Mouse (Mus musculus) large intestine, adult 2 months (tissue): ENCODE measurements at regions not wholly inside any gene's neighbourhood (a gene's known extent, or its start where the extent isn't known, plus 50 kb on each side); places are given as distances from the start of the nearest gene placed in this dataset.

ENCODE experiments used
- DNase-seq: peaks from one replicate; pipeline ENCODE4 v3.0.0-alpha.2; 2012; ENCODE audit warnings: low read depth, low spot score
- WGBS: fragments of 180-500 bp; shearing (Covaris S2); methylation state at CpG from one replicate; pipeline ENCODE4 v1.1.7; 2018; 5-methylcytosine and 5-hydroxymethylcytosine counted together

- 14% methylated on average over 7 of the region's 7 CpGs for WGBS
- DNase-seq, result no peak
These were observed 177.3 kb downstream of the Rybp start for GRCm38 (mm10) chr6:100109979-100110378.

DNA sequence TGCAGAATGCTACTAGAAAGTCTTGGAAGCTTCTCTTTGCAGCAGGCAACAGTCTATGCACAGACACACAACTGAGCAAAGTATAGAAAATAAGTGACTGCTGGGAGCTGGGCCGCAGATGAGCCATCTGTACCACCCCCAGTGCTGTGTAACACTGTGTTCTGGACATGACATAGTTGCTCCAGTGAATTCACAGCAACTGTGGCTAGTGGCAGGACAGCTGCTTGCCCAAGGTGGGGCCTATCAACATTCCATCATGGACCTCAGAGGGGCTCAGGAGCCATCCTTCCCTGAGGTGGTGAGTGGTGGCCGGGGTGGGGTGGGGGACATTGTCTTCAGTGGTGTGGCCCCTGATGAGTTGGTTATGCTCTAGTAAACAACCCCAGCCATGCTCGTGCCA, 177.9 kb downstream of the Rybp start:
- DNase-seq, result no peak
- WGBS, result 69% methylated on average over 3 of the region's 3 CpGs

DNA sequence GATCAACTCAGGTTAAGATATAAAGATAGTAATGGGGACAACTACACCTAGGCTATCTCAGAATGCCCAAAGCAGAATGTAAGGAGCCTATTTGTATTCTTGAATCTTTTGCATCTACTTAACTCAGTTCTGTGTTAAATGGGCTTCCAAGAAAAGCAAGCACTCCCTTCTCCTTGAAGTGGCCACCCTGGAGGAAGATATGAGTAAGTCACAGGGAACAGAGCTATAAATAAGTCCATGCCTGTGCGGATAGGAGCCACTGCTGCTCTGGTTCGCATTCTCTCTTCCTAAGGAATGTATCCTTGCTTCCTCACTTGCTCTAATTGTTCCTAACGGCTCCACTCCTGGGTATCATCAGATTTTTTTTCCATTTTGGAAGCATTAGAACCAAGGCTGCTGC, 179.8 kb downstream of the Rybp start:
- WGBS, result 67% methylated on average over 3 of the region's 3 CpGs
- DNase-seq, result no peak

GRCm38 (mm10) chr6:100107066-100107465, 180.2 kb downstream of the Rybp start:
- WGBS, result 87% methylated on average over 5 of the region's 5 CpGs
- DNase-seq, result no peak

DNA sequence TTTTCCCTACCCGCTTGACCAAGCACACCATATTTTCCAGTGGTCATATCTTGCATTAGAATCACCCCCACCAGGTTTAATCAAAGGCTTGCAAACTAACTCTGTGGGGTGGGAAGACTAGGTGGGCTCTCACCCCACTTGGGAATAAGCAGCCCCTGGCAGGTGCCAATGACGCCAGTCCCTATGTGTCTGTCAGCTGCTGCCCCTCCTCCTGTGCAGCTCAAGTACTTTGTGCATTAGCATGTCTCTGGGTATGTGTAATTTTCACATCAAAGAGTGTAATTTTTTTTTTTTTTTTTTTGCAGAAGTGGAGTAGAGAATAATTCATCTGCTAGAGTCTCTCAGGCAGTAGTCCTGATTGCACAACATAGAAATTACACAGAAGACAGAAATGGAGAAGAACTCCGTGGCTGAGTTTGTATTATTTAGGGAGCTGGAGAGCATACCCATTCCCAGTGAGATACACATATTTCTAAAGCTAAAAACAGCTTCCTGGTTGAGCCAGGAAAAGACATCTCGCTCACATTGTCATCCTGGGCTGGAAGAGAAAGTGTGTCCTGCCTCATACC, 186.6 kb downstream of the Rybp start:
- 75% methylated on average over 4 of the region's 4 CpGs for WGBS
- DNase-seq, result no peak

- no peak for DNase-seq
- WGBS, result 39% methylated on average over 13 of the region's 13 CpGs
These were observed 190.7 kb downstream of the Rybp start for GRCm38 (mm10) chr6:100096393-100097125.

- WGBS, result 94% methylated on average over 6 of the region's 6 CpGs
These were observed 192.6 kb downstream of the Rybp start for GRCm38 (mm10) chr6:100094653-100095217.

GRCm38 (mm10) chr6:100092870-100093269, 194.4 kb downstream of the Rybp start:
- DNase-seq, result no peak
- 38% methylated on average over 8 of the region's 8 CpGs for WGBS

More at GRCm38 (mm10) chr6:100094653-100095217, 192.6 kb downstream of the Rybp start:
- DNase-seq, result no peak

DNA sequence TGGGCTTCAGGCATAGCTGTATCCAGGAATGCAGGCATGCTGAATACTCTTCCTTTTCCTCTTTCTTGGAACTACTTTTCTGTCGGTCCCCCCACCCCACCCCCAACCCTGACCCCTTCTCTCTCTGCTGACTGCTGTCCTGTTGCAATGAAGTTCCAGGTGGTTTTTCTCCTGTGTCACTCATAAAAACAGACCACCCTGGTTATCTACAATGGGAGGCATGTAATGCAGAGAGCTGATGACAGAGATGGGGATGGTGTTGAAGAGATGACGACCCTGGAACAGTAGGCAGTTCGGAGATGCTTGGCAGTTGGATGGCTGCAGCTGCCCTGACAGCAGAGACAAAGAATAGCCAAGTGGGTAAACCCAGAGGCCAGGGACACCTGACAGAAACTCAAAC, 195.5 kb downstream of the Rybp start:
- WGBS, result 76% methylated on average over 3 of the region's 3 CpGs

DNA sequence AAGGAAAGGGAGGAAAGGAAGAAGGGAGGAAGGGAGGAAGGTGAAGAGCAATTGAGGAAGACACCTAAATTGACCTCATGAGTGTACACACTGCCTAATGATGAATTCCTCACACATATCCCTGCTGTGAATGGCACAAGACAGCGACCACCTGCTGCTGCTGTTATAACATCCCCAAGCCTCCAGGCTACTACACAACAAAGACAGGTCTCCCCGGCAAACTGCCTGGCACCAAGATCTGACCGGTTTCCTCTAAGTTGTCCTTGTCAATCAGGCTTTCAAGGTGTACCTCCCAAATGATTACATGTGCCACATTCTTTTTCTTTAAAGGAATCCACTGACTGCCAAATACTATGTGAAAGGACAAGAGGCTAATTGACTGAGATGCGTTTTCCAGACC, 198.7 kb downstream of the Rybp start:
- 77% methylated on average over 4 of the region's 4 CpGs for WGBS
- no peak for DNase-seq

More for the DNA sequence above, 195.5 kb downstream of the Rybp start:
- DNase-seq, result no peak

- WGBS, result 82% methylated on average over 7 of the region's 7 CpGs
- no peak for DNase-seq
These were observed 200.5 kb downstream of the Rybp start for GRCm38 (mm10) chr6:100086807-100087206.

DNA sequence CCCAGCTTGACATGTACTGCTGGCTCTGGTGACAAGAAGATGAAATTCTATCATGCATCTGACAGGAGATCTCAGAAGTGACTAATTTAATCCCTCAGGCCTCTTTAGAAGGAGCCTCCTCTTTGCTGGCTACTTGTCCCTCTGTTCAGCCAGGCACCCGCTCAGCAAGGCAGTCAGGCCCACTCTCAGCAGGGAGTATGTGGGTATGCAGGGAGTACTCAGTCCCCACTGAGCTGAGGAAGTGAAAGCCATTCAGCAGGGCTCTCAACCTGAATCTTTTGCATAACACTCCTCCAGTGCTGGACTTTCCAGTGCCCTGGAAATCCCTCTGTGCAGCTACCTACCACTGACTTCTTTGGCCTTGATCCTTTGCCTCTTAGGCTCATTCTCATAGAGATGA, 201.3 kb downstream of the Rybp start:
- WGBS, result 88% methylated on average over 1 of the region's 1 CpGs
- DNase-seq, result no peak

DNA sequence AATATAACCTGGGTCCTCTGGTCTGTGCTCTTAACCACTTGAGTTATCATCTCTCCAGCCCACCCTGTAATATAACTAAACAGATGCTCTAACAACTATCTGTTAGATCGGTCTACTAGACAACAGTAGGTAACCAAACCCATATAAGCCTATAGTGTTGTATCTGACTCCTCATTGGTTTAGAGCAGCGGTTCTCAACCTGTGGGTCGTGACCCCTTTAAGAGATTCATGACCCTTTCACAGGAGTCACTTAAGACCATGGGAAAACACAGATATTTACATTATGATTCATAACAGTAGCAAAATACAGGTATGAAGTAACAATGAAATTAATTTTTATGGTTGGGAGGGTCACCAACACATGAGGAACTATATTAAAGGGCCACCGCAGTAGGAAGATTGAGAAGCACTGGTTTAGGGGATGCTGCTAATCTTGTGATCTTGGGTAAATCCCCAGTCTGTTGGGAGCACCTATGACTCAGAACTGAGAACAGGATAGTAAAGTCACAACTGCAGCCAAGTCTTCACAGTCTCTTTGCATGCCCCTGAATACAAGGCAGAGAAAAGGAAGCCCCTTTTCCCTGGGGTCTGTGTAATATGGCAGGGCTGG, 203.3 kb downstream of the Rybp start:
- 83% methylated on average over 4 of the region's 4 CpGs for WGBS

GRCm38 (mm10) chr6:100083127-100083526, 204.2 kb downstream of the Rybp start:
- 68% methylated on average over 5 of the region's 5 CpGs for WGBS
- DNase-seq, result no peak

More for the DNA sequence above, 203.3 kb downstream of the Rybp start:
- DNase-seq, result no peak

DNA sequence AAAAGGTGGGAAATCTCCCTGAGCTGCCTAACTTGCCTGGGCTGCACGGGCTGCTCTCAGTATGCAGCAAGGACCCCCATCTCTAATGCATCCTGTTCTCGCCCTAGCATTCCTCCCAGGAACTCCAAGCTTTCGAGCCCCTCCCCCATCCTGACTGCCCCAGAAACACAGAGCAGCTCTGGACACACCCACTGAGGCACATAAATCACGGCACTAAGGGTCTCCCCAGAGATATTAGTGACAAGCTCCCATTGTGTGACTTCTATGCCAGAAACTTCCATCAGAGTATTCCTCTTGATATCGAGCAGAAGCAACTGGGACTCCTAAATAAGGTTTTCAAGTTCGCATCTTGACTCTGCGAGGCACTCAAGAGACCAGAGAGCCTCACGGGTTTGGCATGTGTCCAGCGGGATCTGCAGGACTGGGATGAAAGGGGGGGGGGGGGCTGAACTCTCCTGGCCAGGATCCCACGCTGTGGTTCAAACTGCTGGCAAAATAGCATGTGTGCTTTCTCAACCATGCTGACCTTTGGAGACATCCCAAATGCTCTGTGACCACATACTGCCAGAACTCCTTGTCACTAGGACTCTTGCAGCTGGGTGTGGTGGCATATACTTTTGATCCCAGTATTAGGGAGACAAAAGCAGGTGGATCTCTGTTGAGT, 212.5 kb downstream of the Rybp start:
- 12% methylated on average over 10 of the region's 10 CpGs for WGBS
- no peak for DNase-seq

- no peak for DNase-seq
- WGBS, result 46% methylated on average over 6 of the region's 6 CpGs
These were observed 214.9 kb downstream of the Rybp start for GRCm38 (mm10) chr6:100072261-100072968.

- WGBS, result 79% methylated on average over 4 of the region's 4 CpGs
- DNase-seq, result no peak
These were observed 218.1 kb downstream of the Rybp start for GRCm38 (mm10) chr6:100069151-100069550.

DNA sequence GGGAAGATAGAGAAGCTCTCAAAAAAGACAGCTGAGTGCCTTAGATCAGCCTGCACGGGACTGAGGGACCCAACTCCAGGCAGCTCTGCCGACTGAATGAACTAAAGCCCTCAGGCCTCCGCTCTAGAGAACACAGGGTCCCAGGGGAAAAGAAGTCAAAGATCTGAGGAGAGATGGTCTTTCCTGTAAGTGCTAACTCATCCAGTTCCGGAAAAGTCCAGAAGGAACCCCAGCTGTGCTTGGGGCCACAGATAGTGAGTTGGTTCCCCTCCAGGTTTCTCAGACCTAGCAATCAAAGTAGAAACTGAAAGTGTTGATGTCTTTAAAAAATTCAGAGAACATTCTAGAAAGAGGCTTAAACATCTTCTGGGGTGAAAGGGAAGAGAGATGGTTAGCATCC, 220.0 kb downstream of the Rybp start:
- no peak for DNase-seq
- 86% methylated on average over 4 of the region's 4 CpGs for WGBS

- no peak for DNase-seq
These were observed 221.7 kb downstream of the Rybp start for GRCm38 (mm10) chr6:100065586-100065985.

GRCm38 (mm10) chr6:100062961-100063360, 224.3 kb downstream of the Rybp start:
- whole genome bisulfite sequencing, result 53% methylated on average over 8 of the region's 8 CpGs
- DNase-seq, result no peak

More at GRCm38 (mm10) chr6:100065586-100065985, 221.7 kb downstream of the Rybp start:
- 83% methylated on average over 3 of the region's 3 CpGs for WGBS
